Mouse (Mus musculus) cerebellum, adult 9-10 months (tissue): ENCODE results near the gene Rbmx2.

ENCODE experiments used
- DNase-seq: peaks from one replicate; pipeline ENCODE4 v3.0.0; 2022

Gene Rbmx2

DNA sequence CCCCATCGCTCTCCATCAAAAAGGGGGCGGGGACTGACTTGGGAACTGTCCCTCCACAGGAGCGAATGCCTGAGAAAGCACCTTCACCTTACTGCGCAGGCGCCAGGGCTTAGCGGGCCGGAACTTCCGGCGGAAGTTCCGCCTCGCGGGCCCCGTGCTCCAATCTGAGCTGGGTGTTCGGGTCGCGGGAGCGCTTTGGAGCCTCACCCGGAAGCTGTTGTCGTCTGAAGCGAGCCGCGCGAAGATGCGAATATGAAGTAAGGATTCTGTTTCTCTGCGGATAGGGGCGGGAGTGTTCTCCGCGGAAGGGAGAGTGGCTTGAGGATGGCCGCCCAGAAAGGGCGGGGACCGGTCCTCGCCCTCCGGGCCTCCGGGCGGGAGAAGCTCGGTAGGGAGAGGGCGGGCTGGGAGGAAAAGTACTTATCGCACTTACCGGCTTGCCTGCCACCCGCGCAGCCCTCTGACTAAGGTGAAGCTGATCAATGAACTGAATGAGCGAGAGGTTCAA, at the start of gene Rbmx2:
Rbmx2 (plus strand) TSS at position 141 of the 508 bp plus-strand sequence.
- DNase-seq = peak; percentile 92

DNA sequence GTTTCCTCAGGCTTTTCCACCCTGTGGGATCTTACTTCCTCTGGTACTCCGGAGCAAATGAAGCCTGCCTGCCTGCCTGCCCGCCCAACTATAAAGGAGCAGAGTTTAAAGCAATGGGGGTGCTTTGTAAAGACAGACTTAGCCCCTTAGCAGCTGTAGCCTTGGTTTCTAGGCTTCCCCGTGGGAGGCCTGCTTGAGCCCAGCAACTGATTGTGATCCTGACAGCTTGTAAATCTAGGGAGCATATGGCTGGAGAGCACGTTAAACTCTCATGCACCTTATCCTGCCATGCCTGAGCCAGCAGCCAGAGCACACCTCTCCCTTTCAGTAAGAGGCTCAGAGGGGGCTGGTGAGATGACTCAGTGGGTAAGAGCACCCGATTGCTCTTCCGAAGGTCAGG, 28.0 kb upstream of the Rbmx2 start:
- no peak for DNase-seq

DNA sequence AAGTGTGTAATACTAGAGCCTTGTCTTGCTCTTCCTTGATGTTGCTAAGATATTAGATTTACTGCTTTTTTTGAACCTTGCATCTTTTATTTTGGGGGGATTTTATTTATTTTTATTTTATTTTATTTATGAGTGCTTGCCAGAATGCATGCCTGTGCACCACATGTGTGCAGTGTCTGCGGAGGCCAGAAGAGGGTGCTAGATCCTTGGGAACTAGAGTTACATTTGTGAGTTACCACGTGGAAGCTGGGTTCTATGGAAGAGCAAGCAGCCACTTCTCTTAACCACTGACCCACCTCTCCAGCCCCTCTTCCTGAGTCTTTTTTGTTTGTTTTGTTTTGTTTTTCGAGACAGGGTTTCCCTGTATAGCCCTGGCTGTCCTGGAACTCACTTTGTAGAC, 25.2 kb upstream of the Rbmx2 start:
- no peak for DNase-seq

DNA sequence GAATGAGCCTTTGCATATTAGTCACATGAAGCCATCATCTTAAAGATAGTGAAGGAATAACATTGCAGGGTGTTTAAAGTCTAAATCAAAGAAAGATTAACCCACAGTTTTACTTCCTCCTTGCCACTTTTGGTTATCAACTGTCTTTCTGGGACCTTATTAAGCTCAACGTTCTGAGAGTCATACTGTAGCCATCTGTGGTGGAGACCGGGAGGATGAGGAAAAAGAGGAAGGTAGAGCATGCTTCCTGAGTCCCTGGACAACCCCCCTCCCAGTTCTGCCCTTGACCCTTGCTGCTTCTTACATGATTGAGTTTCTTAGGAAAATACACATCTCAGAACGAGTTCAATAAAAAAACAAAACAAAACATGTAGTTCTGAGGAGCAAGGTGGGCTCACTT, 23.1 kb upstream of the Rbmx2 start:
- no peak for DNase-seq

DNA sequence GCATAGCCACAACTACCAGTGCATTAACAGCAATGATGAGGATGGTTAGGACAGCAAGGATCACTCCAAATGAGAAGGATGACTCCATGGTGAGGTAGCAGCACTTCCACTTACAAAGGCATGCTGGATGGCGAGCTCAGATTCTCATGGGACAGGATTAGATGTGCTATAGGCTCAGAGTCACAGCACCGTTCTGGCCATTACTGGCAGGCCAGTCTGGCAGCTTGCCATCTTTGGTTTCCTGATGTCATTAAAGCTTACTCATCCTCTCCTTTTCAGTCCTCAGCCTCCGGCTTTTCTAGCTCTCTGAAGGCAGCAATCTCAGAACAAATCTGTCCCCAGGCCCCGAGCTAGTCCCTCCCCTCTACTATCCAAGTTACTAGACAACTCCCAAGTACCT, 20.6 kb upstream of the Rbmx2 start, which contains the start of gene Gpr119:
Gpr119 (minus strand) TSS at position 308 of the 400 bp plus-strand sequence.
- no peak for DNase-seq

DNA sequence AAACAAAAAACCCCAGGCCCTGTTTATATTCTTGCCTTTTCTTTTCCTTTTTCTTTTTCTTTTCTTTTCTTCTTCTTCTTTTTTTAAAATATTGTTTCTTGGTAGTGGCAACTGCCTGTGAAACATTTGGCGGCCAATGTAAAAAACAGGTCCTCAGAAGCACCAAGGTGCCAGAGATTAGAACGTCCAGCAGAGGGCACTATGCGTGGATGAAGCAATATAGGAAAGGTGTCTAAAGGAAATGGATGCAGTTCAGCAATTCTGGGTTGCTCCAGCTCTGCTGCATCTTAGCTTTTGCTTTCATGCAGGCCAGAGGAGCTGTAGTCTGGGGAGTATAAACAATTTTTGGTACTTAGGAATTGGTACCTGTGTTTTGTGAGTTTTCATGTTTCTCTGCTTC, 11.4 kb upstream of the Rbmx2 start:
- DNase-seq = peak; percentile 49

DNA sequence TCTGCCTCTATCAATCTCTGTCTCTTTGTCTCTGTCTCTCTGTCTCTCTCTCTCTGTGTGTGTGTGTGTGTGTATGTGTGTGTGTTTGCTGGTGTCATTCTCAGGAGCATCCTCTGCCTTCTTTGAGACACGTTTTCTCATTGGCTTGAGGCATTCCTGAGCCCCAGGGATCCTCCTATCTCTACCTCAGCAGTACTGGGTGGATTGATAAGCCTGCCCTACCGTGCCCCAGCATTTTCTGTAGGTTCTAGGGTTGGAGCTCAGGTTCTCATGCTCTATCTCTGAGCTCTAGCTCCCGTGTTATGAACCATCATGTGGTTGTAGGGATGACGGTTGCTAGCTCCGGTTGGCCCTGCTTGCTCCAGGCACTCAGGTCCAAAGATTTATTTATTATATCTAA, 10.9 kb upstream of the Rbmx2 start:
- DNase-seq = no peak

DNA sequence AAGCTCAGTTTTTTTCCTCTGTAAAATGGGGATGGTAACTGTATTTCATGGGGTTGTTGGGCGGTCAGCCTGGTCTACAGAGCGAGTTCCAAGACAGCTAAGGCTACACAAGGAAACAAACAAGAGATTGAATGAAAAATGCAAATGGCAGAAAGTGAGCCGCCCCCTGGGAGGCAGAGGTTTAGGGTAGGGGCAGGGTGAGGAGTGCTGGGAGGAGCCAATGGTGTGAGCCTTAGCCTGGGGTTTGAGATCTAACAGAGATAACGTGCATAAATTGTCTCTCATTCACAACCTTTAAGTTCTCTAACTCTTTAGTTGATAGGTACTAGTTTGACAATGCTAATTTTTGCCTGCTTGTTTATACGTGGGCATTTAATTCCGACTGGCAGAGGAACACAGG, 344 bp upstream of the Rbmx2 start:
- DNase-seq = no peak

DNA sequence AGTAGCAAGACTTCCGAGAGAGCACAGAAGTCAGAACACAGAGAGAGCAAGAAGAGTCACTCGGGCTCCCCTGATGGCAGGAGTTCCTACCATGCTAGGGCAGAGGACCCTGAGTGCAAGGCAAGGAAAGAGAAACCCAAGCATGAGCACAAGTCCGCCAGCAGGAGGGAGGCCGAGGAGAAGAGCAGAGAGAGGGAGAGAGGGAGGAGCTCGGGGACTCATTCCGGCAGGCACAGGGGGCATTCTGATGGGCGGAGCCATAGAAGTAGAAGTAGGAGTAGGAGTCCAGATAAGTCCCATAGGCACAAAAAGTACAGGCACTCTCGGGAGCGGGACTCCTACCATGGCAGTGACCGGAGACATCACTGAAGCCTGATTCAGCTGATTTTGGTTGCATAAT, 14.9 kb downstream of the Rbmx2 start:
- no peak for DNase-seq

DNA sequence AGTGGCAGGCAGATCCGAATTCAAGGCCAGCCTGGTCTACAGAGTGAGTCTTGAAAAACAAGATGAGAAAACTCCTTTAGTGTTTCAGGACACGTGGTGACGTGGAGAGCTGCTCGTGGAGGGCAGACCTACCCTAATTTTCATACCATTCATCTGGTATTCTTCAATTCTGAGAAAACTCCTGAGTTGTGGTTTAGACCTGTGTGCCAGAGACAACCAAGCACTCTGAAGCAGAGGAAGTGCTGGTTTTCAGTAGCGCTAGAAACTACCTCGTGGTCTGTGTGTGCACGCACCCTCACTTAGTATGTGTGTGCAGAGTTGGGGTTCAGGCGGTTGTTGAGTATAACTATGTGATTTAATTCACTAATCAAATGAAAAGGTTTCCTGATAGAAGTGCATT, 18.0 kb downstream of the Rbmx2 start:
- DNase-seq = no peak

DNA sequence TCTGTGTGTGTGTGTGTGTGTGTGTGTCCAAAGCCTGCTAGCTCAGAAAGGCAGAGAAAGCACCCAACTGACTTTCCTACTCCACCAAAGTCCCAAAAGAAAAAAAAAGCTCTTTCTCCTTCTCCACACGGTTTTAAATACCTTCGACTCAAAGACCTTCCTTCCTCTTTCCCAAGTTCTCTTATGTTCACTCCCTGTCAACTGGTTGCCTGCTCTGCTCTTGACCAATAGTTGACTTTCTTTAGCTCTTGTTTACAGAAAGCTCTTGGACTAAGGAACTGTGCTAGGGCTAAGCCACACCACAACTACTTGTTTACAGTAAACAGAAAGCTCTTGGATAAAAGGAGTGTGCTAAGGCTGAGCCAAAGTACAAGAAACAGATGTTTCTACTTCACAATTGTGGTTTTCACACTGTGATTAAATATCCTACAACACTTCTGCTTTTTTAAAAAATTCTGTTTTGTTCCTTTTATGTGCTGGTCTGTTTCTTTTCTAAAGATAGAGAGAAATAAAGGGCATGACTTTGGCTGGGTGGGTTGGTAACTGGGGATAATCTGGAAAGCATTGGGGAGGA, 60.0 kb downstream of the Rbmx2 start:
- DNase-seq = no peak
